Mouse (Mus musculus) neural tube, embryonic 10.5 days (tissue): ENCODE measurements around the gene Unk.

ENCODE experiments used
- DNase-seq: peaks from one replicate; pipeline ENCODE4 v3.0.0-alpha.2; 2017; ENCODE audit warnings: low spot score; ENCODE audit errors: extremely low spot score

The Unk gene

DNA sequence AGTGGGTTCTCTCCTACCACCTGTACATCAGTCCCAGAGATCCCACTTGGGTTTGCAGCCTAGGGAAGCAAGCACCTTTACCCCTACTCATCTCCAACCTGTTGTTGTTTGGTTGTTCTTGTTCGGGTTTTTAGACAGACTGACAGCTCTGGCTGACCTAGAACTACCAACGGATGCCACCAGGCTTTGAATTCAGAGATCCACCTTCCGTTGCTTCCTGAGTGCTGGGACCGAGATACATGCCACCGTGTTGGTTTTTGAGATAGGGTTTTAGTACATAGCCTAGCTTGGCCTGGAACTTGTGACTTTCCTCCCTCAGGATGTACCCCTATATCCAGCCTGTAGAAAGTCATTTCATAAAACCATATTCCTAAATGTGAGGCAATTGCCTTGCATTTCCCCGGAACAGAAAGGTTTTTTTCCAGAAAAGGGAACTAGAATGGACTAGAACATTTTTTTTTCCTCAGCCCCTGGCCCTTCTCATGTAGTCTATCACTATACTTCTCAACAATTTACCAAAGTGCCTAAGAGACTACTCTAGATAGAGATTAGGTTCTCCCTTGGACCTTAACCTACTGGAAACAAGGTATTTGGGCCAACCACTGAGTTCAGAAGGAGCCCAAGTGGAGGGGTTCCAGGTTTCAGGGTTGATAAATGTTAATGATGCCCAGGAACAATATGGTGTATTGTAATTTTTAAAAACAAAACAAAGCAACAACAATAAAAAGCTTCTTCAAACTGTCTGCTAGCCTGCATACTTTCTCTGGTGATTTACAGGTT, 846 bp upstream of the Unk start:
- DNase-seq: no peak

DNA sequence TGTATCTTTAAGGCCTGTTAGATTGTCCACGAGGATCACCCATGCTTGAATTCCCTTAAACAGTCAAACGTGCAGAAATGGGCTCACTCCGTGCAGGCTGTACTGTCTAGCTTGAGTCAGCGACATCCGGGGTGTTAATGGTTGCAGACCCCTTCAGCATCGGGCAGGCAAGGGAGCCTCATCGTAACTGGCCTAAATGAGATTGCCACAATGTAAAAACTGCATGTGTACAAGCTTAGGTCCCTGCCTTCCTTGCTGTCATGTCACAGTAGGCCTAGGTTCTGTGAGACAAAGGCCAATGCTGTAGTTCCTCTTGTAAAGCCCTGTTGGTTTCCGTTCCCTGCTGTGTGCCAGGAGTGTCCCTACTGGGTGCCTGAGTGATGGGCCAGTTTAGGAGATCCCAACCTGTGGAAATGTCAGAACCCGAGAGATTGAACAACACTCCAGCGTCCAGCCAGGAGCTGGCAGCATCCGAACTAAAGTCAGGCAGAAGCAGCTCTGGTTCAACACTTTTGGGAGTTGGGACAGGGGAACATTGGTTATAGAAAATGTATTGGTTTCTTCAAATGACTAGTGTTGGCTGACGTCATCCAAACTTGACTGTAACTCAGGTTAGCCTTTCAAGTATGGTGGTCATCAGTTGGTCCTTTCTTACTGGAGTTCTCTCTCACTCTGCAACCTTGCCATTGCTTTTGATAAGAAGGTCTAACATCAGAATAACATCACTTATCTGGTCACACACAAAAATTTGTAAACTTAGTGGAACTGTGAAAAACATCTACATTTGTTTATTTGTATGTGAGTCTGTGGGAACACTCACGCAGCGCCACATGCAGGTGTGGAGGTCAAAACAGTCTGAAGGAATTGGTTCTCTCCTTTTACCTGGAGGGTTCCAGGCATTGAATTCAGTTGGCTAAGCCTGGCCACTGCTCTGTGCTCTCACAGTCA, 1.1 kb downstream of the Unk start:
- peak; percentile 51 for DNase-seq

DNA sequence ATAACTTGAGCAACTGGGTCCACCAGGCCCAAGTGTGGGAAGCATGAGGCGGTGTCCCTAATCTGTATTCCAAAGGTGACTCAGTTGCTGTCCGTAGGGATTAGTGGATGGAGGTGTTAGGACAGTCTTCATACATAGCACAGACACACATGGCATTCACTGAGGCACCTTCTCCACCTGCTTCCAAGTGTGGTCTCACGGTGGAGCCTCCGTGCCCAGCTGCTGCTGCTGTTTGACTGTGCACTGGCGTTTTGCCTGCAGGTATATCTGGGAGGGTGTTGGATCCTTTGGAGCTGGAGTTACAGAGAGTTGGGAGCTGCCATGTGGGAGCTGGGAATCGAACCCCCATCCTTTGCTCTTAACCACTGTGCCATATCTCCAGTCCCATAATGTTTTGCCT, 4.5 kb downstream of the Unk start:
- DNase-seq: no peak

DNA sequence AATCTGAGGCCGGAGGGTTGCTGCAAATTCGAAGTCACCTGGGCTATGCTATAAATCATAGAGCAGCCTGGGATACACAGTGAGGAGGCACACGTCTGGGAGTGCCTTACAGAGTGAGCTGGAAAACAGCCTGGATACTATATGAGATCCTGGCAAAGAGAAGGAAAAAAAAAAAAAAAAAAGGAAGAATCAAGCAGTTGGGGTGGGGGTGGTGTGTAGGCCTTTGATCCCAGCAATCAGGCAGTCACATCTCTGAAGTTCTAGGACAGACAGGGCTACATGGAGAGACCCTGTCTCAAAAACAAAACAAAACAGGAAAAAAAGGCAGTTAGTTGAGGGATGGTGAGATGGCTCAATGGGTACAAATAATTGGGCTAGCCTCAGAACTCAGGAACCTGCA, 6.5 kb downstream of the Unk start:
- no peak for DNase-seq

DNA sequence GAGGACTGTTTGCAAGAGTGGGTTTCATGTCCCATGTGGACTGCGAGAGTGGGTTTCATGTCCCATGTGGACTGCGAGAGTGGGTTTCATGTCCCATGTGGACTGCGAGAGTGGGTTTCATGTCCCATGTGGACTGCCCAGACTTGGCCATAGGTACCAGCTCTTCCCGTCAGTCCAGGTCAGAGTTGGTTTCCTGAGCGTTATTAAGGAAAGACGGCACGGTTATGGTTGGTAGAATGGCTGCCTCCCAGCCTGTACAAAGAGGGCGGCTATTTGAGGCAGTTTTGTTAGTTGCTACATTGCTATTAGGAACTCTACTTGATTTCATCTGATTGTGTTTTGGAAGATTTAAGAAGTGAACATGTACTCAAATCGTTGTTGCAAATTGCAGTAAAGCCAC, 7.7 kb downstream of the Unk start:
- no peak for DNase-seq

DNA sequence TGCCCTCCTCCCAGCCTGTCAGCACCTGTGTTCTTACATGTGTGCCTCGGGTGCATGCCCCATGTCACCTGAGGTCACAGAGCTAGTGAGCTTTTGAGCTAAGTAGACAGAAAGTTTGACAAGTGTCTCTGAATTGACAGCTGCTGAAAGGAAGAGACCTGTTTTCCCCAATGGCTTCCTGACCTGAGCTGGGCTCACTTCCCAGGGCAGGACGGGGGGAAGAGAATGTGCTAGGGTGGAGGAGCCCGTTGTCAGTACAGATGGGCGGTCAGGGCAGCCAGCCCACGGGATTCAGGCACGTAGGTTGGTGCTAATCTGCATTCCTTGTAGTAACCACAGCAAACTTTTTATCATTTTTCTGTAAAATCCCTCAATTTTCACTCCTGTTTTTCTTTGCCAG, 10.5 kb downstream of the Unk start:
- DNase-seq: no peak

DNA sequence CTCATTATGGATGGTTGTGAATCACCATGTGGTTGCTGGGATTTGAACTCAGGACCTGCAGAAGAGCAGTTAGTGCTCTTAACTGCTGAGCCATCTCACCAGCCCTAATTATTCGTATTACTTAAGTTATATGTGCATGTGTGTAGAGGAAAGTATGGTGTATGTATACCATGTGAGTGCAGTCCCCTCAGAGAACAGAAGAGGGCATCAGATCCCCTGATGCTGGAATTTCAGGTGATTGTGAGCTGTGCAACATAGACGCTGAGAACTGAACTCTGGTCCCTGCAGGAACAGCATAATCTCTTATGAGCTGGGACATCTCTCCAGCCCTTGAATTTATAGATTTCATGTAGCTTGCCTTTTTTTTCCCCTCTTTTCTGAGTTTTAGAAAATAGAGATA, 11.7 kb downstream of the Unk start:
- DNase-seq: no peak

DNA sequence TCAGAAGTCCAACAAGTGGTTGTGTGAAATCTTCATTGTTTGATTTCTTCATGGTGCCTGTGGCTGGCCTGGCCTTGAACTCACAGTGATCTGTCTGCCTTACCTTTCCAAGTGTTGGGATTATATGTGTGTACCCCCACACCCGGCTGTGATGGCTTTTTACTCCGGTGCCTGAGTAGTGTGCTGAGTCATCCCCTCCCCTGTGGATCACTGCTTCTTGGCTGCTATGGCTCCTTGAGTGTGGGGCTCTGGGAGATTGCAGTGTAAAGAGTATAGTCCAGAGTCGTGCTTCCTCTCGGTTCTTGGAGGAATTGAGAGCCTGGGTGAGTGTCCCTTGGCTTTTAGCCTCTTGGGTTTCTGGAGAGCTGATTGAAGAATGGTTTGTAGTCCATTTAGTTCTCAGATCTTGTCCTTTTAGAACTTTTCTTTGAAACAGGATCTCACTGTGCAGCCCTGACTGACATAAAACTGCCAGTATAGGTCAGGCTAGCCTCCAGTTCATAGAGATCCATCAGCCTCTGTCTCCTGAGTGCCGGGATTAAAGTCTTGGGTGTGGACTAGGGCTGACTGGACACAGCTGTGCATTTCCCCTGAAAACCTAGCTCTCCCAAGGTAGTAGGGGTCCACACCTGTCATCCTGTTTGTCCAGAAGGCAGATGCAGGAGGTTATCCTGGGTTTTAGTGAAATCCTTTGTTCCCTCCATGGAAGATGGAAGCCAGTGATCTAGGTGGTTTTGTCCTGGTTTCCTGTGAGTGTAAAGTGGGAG, 12.4 kb downstream of the Unk start:
- no peak for DNase-seq

DNA sequence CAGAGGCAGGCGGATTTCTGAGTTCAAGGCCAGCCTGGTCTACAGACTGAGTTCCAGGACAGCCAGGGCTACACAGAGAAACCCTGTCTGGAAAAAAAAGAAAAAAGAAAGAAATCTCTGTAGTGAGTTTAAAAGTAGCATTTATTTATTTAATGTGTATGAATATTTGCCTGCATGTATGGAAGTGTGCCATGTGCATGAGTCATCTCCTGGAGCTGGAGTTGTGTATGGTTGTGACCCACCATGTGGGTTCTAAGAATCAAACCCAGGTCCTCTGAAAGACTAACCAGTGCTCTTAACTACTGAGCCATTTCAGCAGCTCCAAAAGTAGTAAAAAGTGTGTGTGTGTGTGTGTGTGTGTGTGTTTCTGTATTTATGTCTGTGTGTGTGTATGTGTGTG, 13.2 kb downstream of the Unk start:
- DNase-seq: no peak

DNA sequence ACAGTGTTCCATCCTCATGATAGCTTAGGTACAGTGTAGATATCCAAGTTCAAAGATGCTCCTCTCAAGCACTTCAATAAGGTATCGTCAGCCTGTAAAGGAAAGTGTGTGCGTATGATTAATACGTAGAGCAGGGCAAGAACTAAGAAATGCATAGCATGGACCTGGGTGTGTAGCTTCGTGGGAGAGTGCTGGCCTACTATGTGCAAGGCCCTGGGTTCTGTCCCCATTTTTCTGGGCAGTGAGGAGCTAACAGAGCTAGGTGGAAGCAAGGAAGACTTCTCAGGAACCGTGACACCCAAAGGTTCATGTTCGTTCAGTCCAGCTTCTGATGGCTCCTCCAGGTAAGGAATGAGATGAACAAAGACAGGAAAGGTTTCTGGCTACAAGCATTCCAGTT, 15.1 kb downstream of the Unk start:
- DNase-seq: no peak

DNA sequence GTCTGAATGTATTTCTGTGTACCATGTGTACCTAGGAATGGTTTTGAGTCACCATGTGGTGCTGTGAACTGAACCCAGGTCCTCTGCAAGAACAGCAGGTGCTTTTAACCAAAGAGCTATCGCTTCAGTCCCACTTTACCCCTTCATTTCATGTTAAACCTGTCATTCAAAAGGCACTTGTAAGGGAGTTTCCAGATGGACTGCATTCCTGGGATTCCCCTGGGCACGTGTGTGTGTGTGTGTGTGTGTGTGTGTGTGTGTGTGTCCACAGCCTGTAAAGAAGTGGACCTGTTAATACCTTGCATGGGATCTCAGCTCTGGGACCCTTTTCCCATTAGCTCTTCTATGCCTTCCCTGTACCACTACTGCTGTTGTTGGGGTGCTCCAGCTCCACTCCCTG, 19.5 kb downstream of the Unk start:
- DNase-seq: no peak

DNA sequence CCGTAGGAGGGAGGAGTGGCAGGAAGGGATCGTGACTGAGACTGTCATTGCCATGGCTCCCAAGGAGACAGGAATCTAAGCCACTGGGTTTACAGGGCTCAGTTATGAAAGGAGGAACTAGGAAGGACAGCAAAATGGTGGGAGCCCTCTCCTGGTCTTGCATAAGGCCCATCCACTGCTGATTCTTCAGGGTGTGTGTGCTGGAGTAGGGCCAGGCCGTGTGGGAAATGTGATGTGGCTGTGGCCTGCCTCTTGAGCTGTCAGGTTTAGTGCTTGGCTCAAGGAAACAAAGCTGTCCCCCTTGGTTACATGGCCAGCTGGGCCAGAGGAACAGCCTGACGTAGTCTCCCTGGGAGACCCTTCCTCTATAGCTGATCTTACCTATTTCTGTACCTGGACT, 20.1 kb downstream of the Unk start:
- no peak for DNase-seq

DNA sequence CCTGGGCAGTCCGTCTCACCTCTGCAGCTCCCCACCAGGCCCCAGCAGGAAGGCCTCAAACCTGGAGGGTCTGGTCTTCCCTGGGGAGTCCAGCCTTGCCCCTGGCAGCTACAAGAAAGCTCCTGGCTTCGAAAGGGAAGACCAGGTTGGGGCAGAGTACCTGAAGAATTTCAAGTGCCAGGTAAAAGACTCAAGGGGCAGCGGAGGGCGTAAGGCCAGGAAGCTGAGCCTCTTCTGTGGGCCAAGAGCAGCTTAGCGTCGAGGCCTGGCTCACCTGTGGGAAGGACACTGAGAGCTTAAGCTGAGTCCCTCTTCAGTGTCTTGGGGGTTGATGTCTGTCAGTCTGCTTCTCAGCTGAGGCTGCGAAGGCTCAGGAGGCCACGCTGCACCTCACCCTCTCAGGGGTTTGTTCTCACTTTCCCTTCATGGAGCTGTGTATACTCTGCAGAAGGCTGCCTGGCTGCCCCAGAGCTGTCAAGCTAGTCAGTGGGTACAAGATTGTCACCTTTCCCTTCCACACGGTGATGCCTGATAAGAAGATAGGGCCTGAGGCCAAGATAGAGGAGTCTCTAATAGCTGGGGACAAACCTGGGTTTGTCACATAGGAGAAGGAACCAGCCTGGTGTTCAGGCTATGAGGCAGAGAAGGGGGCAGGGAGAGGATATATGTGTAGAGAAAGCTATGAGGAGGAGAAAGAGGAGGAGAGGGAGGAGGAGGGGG, 23.5 kb downstream of the Unk start:
- DNase-seq: no peak

DNA sequence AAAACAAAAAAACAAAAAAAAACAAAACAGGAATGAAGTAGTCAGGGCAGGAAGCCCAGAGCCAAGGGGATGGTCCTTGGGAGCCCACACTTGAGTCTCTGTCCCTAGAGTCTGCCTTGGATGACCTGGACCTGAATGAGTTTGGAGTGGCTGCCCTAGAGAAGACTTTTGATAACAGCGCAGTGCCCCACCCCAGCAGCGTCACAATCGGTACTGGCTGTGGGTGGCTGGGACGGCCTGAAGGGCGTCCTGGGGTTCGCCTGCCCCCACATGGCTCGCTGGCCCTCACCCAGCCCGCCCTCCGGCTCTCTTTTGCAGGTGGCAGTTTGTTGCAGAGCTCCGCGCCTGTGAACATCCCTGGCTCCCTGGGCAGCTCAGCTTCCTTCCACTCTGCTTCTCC, 25.8 kb downstream of the Unk start:
- no peak for DNase-seq

DNA sequence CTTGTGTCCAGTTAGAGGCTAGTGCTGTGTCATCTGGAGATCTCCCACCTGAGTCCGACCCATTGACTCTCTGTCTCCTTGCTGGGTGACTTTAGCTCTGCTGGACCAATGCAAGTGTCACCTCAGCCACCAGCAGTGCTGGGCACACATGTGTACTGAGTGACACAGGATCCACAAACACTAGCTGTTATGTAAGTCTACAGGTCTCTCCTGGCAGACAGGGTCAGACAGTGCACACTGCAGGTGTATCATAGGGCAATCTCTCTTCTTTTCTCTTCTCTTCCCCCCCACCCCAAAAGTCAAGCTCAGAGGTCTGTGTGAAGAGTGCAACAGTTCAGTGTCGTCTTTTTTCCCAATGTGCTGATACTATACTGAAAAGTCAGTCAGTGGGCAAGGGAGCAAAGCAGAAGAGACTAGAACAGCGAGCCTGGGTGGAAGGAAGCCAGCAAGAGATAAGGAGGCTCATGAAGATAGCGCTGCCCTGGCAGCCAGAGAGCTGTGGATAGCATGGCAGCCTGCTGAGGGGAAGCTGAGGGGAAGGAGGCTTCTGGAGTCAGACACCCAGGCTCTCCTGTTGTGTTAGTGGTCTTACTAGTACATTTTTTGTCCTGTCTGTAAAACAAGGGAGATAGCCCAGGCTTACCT, 27.2 kb downstream of the Unk start:
- no peak for DNase-seq

DNA sequence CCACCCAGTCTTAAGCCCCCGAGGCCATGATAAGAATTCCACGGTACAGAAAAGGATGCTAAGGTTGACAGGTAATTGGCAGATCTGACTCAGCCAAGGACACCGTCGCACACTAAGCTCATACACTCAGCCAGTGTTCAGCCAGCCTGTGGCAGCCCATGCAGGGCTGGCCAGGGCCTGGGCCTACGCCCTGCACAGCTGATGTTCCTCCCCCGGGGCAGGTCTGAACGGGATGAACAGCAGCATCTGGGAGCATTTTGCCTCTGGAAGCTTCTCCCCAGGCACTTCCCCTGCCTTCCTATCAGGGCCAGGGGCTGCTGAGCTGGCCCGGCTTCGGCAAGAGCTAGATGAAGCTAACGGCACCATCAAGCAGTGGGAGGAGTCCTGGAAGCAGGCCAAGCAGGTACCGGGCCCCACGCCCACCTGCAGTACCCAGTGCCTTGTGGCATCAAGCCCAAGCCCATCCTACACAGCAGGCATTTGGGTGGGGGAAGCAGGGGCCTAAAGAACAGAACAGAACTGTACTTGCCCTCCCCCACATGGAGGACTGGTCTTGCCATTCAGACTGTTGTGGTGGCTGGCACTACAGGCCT, 28.0 kb downstream of the Unk start:
- DNase-seq: no peak

DNA sequence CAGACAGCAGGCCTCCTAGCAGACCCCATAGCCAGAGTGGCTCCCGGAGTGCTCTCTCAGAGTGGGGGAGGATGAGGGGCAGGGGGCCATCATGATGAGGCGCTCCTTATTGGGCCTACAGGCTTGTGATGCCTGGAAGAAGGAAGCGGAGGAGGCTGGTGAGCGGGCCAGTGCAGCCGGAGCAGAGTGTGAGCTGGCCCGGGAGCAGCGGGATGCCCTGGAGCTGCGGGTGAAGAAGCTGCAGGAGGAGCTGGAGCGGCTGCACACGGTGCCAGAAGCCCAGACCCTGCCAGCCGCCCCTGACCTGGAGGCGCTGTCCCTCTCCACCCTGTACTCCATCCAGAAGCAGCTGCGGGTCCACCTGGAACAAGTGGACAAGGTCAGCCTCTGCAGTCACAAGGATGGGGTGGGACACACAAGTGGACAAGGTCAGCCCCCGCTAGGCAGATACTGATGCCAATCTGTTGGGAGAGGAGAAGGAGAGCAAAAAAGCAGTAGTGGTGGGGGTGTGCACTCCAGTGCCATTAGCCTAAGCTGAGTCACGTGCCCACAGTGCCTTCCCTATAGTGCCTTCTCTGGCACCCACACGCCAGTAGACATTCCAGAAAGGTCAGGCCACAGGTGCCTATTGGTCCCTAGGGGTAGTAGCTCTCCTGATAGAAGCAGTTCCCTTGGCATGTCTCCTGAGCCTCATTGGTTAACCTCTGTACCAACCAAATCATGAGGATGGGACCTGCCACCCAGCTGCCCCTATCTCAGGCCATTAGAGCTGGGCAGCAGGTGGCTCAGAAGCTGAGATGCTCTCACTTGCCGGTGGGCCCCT, 29.0 kb downstream of the Unk start:
- DNase-seq: no peak

DNA sequence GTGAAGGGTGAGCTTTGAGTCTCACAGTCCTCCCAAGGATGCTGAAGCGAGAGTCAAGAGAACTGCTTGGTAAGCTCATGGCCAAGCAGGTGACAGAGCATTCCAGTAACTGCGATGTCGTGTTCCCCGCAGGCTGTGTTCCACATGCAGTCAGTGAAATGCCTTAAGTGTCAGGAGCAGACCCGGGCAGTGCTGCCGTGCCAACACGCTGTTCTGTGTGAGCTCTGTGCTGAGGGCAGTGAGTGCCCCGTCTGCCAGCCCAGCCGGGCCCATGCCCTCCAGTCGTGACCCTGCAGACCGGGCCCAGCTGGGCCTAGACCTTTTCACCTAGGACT, 29.5 kb downstream of the Unk start:
- no peak for DNase-seq

DNA sequence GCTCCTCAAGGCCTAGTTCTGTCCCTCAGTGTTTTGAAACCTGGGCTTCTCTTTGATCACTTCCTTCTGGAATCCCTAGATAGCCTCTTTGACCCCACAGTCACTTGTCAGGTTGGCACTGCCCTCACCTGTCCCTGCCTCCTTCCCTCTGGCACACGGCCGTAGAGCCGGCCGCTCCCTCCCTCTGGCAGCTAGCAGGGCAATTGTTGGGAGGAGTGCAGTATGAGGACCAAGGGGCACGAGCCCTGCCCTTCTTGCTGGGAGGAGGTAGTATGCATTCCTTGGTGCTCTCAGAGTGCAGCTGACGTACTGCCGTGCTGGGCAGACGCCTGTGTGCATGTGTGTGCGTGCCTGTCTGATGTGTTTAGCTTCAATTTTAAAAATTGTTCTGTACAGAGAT, 30.5 kb downstream of the Unk start:
- DNase-seq: no peak
